Mouse (Mus musculus) forebrain, embryonic 11.5 days (tissue): Measurements from ENCODE around the gene Hrh2. TPM values are rescaled to one million over a fixed set of nuclear protein-coding genes. Genes with fewer than 3 reads are reported as not detected.

Experiments used
- ATAC-seq: fragments of 200-750 bp; cut with Nextera tagmentation; replicated peaks from 2 replicates; pipeline ENCODE4 v1.8.0; 2017; ENCODE audit warnings: moderate TSS enrichment; ENCODE audit not compliant: low FRiP score
- DNase-seq: peaks from one replicate; pipeline ENCODE4 v3.0.0-alpha.2; 2017; ENCODE audit warnings: low spot score
- H3K27ac ChIP-seq: fragments of 300-500 bp; sonication (generic); 2 replicates; pipeline ENCODE4 v1.5.1; 2014; ENCODE audit warnings: low read depth, low read length
- H3K27me3 ChIP-seq: fragments of 300-500 bp; sonication (generic); 2 replicates; pipeline ENCODE4 v1.6.1; 2014; ENCODE audit warnings: mild to moderate bottlenecking, low read length, mixed read lengths; ENCODE audit not compliant: control insufficient read depth, insufficient read depth
- H3K36me3 ChIP-seq: fragments of 300-500 bp; sonication (generic); 2 replicates; pipeline ENCODE4 v1.6.1; 2014; ENCODE audit warnings: mild to moderate bottlenecking, low read length, moderate library complexity, mixed read lengths; ENCODE audit not compliant: control insufficient read depth, insufficient read depth
- H3K4me1 ChIP-seq: fragments of 300-500 bp; sonication (generic); replicated peaks from 2 replicates; pipeline ENCODE4 v1.6.1; 2014; ENCODE audit warnings: low read length, mixed read lengths; ENCODE audit not compliant: control insufficient read depth, insufficient read depth
- H3K4me2 ChIP-seq: fragments of 300-500 bp; sonication (generic); 2 replicates; pipeline ENCODE4 v1.6.1; 2014; ENCODE audit warnings: low read depth, mild to moderate bottlenecking, low read length, moderate library complexity, mixed read lengths; ENCODE audit not compliant: severe bottlenecking
- H3K4me3 ChIP-seq: fragments of 300-500 bp; sonication (generic); 2 replicates; pipeline ENCODE4 v1.5.1; 2014; ENCODE audit warnings: low read depth, low read length
- H3K9ac ChIP-seq: fragments of 300-500 bp; sonication (generic); 2 replicates; pipeline ENCODE4 v1.6.1; 2014; ENCODE audit warnings: low read length
- H3K9me3 ChIP-seq: fragments of 300-500 bp; sonication (generic); 2 replicates; pipeline ENCODE4 v1.6.1; 2016; ENCODE audit warnings: low read length, mixed read lengths; ENCODE audit not compliant: control insufficient read depth
- WGBS: fragments of 180-500 bp; shearing (Covaris S2); extraction: QIAGEN DNeasy Blood & Tissue Kit; methylation state at CpG from one replicate; pipeline ENCODE4 v1.1.7; 2014; 5-methylcytosine and 5-hydroxymethylcytosine counted together
- polyA plus RNA-seq: library from polyadenylated mRNA; unstranded; fragments of >200 nt; fragmentation: Nextera tagmentation; extraction: Ambion mirVana; gene quantifications from 2 replicates; pipeline ENCODE4 v1.2.1, GENCODE M21; 2014

Gene Hrh2
- polyA plus RNA-seq, 1 experiment from 2014 or later: not detected

GRCm38 (mm10) chr13:54179971-54180370, 12.0 kb upstream of the Hrh2 start:
- Histone ChIP-seq H3K4me2 (no peak overlapping the region), H3K4me3 (no peak overlapping the region), H3K9me3 (no peaks in the 10 kb centered on the region), H3K9ac (no peak overlapping the region), H3K36me3 (no peaks in the 10 kb centered on the region), H3K27ac (no peak overlapping the region), H3K27me3 (no peaks in the 10 kb centered on the region), H3K4me1 (no peaks in the 10 kb centered on the region)
- ATAC-seq (no peak), DNase-seq (no peak)
- 84% methylated on average over 3 of the region's 3 CpGs for WGBS

DNA sequence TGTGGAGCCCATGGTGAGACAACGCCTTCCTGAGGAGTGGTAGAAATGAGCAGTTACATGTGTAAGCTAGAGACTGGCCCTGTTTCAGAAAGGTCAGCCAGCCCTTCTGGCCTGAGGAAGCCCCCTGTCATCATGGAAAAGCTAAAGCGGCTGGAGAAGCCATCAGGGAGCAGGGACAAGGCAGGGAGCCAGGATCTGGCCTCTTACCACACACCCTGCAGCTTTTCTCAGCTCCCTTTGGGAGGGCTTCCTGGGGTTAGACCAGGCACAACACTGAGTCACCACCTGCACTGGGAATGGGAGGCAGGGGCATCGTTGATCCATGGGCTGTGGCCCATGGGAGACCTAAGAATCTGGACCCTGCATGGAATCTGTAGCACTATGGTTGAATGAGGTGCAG, 11.5 kb upstream of the Hrh2 start:
- no peak overlapping the region for H3K27ac ChIP-seq
- no peaks in the 10 kb centered on the region for H3K9me3 ChIP-seq
- 65% methylated on average over 3 of the region's 3 CpGs for WGBS
- no peaks in the 10 kb centered on the region for H3K27me3 ChIP-seq
- no peak for DNase-seq
- H3K4me1 ChIP-seq: no peaks in the 10 kb centered on the region
- H3K36me3 ChIP-seq: no peaks in the 10 kb centered on the region
- no peak overlapping the region for H3K9ac ChIP-seq
- no peak overlapping the region for H3K4me3 ChIP-seq
- H3K4me2 ChIP-seq: no peak overlapping the region
- no peak for ATAC-seq

DNA sequence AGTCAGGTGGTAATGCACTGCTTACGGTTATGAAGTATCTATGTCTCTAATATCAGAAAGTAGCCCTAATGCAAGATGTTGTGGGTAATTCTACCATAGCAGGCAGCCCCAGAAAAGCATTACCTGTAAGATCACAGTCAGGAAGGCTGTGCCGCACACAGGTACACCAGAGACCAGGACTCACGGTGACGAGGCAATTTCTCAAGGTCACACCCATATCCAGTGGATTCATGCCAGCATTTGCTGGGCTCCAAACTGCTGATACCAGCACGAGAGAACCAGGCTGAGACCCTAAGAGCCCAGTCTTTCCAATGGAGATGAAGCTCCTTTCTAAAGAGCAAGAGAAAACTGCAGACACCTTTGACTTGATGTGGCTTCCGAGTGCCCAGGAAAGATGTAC, 10.6 kb upstream of the Hrh2 start:
- Histone ChIP-seq H3K9ac (no peak overlapping the region), H3K36me3 (no peaks in the 10 kb centered on the region), H3K4me1 (no peaks in the 10 kb centered on the region), H3K27ac (no peak overlapping the region), H3K9me3 (no peaks in the 10 kb centered on the region), H3K4me3 (no peak overlapping the region), H3K4me2 (no peak overlapping the region), H3K27me3 (no peaks in the 10 kb centered on the region)
- 84% methylated on average over 6 of the region's 6 CpGs for WGBS
- ATAC-seq (no peak), DNase-seq (no peak)

GRCm38 (mm10) chr13:54181947-54182346, 10.0 kb upstream of the Hrh2 start:
- no peaks in the 10 kb centered on the region for H3K36me3 ChIP-seq
- no peak overlapping the region for H3K4me3 ChIP-seq
- H3K27ac ChIP-seq: no peak overlapping the region
- H3K4me2 ChIP-seq: no peak overlapping the region
- H3K27me3 ChIP-seq: no peaks in the 10 kb centered on the region
- DNase-seq (no peak), ATAC-seq (no peak)
- no peaks in the 10 kb centered on the region for H3K4me1 ChIP-seq
- H3K9ac ChIP-seq: no peak overlapping the region
- WGBS: 87% methylated on average over 4 of the region's 4 CpGs
- H3K9me3 ChIP-seq: no peaks in the 10 kb centered on the region

- ATAC-seq: no peak
- 78% methylated on average over 5 of the region's 5 CpGs for WGBS
- Histone ChIP-seq H3K4me2 (no peak overlapping the region), H3K4me3 (no peak overlapping the region), H3K9ac (no peak overlapping the region), H3K9me3 (no peaks in the 10 kb centered on the region), H3K27ac (no peak overlapping the region), H3K4me1 (no peaks in the 10 kb centered on the region), H3K27me3 (no peaks in the 10 kb centered on the region), H3K36me3 (no peaks in the 10 kb centered on the region)
- no peak for DNase-seq
These were observed 5.5 kb upstream of the Hrh2 start for GRCm38 (mm10) chr13:54186394-54186793.

DNA sequence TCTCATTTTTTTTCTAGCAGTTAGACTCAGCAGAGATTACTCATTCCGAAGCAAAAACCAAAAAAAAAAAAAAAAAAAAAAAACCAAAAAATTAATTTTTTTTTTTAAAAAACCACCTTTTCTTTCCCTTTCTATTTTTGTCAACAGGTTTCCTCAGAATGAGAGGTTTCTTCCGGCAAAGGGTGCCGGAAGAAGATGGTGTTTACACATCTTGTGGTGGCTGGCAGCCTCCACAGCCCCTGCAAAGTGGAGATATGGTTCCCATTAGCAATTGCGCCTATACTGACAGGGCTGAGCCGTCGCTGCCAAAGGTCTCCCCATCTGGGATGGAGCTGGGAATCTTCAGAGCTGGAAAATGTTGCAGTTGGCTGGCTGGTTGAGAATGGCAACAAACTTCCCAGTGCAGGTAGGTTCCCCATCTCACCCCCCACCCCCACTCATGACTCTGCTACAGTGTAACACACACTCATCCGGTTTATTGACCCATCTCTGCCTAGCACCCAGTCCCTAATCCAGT, 3.7 kb upstream of the Hrh2 start:
- Histone ChIP-seq H3K4me1 (peaks cover 5% of the 10 kb centered on the region; the same call in 1 of the 2 replicates), H3K27ac (no peak overlapping the region), H3K9ac (no peak overlapping the region), H3K4me2 (no peak overlapping the region), H3K36me3 (no peaks in the 10 kb centered on the region), H3K4me3 (no peak overlapping the region), H3K9me3 (no peaks in the 10 kb centered on the region), H3K27me3 (peaks cover 10% of the 10 kb centered on the region)
- DNase-seq (no peak), ATAC-seq (no peak)
- 79% methylated on average over 7 of the region's 7 CpGs for WGBS

DNA sequence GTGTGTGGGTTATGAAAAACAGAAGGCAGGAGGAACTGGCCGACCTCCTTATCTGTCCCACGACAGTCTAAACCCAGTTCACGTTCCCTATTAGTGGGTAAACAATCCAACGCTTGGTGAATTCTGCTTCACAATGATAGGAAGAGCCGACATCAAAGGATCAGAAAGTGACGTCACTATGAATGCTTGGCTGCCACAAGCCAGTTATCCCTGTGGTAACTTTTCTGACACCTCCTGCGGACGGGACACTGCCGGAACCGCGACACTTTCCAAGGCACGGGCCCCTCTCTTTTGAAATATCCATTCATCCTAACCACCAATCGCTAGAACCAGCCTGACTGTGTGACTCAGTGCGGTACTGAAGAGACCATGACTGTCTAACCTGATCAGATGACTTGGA, 2.0 kb upstream of the Hrh2 start:
- peaks cover 5% of the 10 kb centered on the region; the same call in 1 of the 2 replicates for H3K4me1 ChIP-seq
- no peak overlapping the region for H3K27ac ChIP-seq
- H3K9ac ChIP-seq: no peak overlapping the region
- WGBS: 82% methylated on average over 14 of the region's 14 CpGs
- DNase-seq: peak; percentile 56
- no peaks in the 10 kb centered on the region for H3K9me3 ChIP-seq
- H3K4me2 ChIP-seq: no peak overlapping the region
- H3K27me3 ChIP-seq: peaks cover 10% of the 10 kb centered on the region
- no peak for ATAC-seq
- no peak overlapping the region for H3K4me3 ChIP-seq
- H3K36me3 ChIP-seq: no peaks in the 10 kb centered on the region

- Histone ChIP-seq H3K4me1 (peaks cover 5% of the 10 kb centered on the region; the same call in 1 of the 2 replicates), H3K36me3 (no peaks in the 10 kb centered on the region), H3K27ac (no peak overlapping the region), H3K9ac (no peak overlapping the region), H3K27me3 (peaks cover 10% of the 10 kb centered on the region), H3K4me3 (no peak overlapping the region), H3K9me3 (no peaks in the 10 kb centered on the region), H3K4me2 (no peak overlapping the region)
- ATAC-seq: no peak
- no peak for DNase-seq
- WGBS: 87% methylated on average over 3 of the region's 3 CpGs
These were observed 748 bp upstream of the Hrh2 start for GRCm38 (mm10) chr13:54191181-54191580.

DNA sequence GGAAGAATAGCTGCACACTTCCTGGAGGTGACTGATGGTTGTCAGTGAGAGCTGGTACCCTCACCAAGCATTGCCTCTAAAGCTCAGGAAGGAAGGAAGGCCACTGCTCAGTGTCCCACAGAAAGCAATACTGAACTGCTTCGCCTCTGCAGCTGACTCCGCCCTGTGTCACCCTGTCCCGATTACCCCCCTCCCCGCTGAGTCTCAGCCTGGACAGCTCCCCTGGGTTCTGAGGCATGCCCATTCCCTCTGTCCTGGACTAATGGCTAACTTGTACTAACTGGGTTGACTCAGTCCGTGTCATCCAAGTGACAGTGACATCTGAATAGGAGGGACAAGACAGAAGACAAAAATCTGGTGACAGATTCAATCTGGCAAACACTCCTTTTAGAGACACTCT, 1.7 kb downstream of the Hrh2 start:
- no peaks in the 10 kb centered on the region for H3K36me3 ChIP-seq
- no peak overlapping the region for H3K4me3 ChIP-seq
- H3K9ac ChIP-seq: no peak overlapping the region
- H3K27ac ChIP-seq: no peak overlapping the region
- no peak for DNase-seq
- H3K9me3 ChIP-seq: no peaks in the 10 kb centered on the region
- no peak overlapping the region for H3K4me2 ChIP-seq
- WGBS: 63% methylated on average over 5 of the region's 5 CpGs
- H3K27me3 ChIP-seq: peaks cover 10% of the 10 kb centered on the region
- no peak for ATAC-seq
- peaks cover 5% of the 10 kb centered on the region; the same call in 1 of the 2 replicates for H3K4me1 ChIP-seq
